Mouse (Mus musculus) intestine, embryonic 16.5 days (tissue): Measurements from ENCODE around the gene Tsg101. TPM values are rescaled to one million over a fixed set of nuclear protein-coding genes. Genes with fewer than 3 reads are reported as not detected.

Source experiments
- ATAC-seq: fragments of 200-750 bp; cut with Nextera tagmentation; 2 replicates; pipeline ENCODE4 v1.8.0; 2017; ENCODE audit warnings: moderate TSS enrichment, moderate library complexity
- H3K27ac ChIP-seq: fragments of 300-500 bp; sonication (generic); 2 replicates; pipeline ENCODE4 v1.5.1; 2014; ENCODE audit warnings: mild to moderate bottlenecking, low read length
- H3K27me3 ChIP-seq: fragments of 300-500 bp; sonication (generic); replicated peaks from 2 replicates; pipeline ENCODE4 v1.6.1; 2014; ENCODE audit warnings: low read length, control low read depth, mixed read lengths; ENCODE audit not compliant: control insufficient read depth, insufficient read depth
- H3K36me3 ChIP-seq: fragments of 300-500 bp; sonication (generic); 2 replicates; pipeline ENCODE4 v1.6.1; 2014; ENCODE audit warnings: low read length, control low read depth; ENCODE audit not compliant: control insufficient read depth, insufficient read depth
- H3K4me1 ChIP-seq: fragments of 300-500 bp; sonication (generic); 2 replicates; pipeline ENCODE4 v1.6.1; 2014; ENCODE audit warnings: low read length, control low read depth, mixed read lengths; ENCODE audit not compliant: control insufficient read depth, insufficient read depth
- H3K4me2 ChIP-seq: fragments of 300-500 bp; sonication (generic); 2 replicates; pipeline ENCODE4 v1.6.1; 2014; ENCODE audit warnings: low read depth, low read length, control low read depth
- H3K4me3 ChIP-seq: fragments of 300-500 bp; sonication (generic); 2 replicates; pipeline ENCODE4 v1.5.1; 2014; ENCODE audit warnings: mild to moderate bottlenecking, low read length
- H3K9ac ChIP-seq: fragments of 300-500 bp; sonication (generic); 2 replicates; pipeline ENCODE4 v1.6.1; 2014; ENCODE audit warnings: low read depth, low read length
- H3K9me3 ChIP-seq: fragments of 300-500 bp; sonication (generic); 2 replicates; pipeline ENCODE4 v1.6.1; 2016; ENCODE audit warnings: low read length, control low read depth; ENCODE audit not compliant: control insufficient read depth
- WGBS: fragments of 180-500 bp; shearing (Covaris S2); extraction: QIAGEN DNeasy Blood & Tissue Kit; methylation state at CpG from one replicate; pipeline ENCODE4 v1.1.7; 2014; 5-methylcytosine and 5-hydroxymethylcytosine counted together
- polyA plus RNA-seq: library from polyadenylated mRNA; unstranded; fragments of >200 nt; fragmentation: Nextera tagmentation; extraction: Ambion mirVana; gene quantifications from 2 replicates; pipeline ENCODE4 v1.2.1, GENCODE M21; 2015

The Tsg101 gene
- polyA plus RNA-seq: 115 and 128 TPM in 2 replicates

GRCm38 (mm10) chr7:46919551-46920176, at the start of gene Tsg101:
Gene Tsg101 (minus strand): TSS chr7:46919969.
- H3K36me3 ChIP-seq: peaks cover 3% of the 10 kb centered on the region; the same call in 1 of the 2 replicates
- ATAC-seq: peak; percentile 96
- H3K4me1 ChIP-seq: peaks cover 10% of the 10 kb centered on the region; the same call in 1 of the 2 replicates
- peak within 1 kb of the TSS; percentile 98 for H3K27ac ChIP-seq
- H3K4me3 ChIP-seq: peak within 1 kb of the TSS; percentile 88
- H3K9me3 ChIP-seq: no peaks in the 10 kb centered on the region
- H3K9ac ChIP-seq: peak within 1 kb of the TSS; percentile 95
- peak within 1 kb of the TSS; percentile 55 for H3K4me2 ChIP-seq
- under 1% methylated on average over 73 of the region's 75 CpGs for WGBS
- H3K27me3 ChIP-seq: no peaks in the 10 kb centered on the region

GRCm38 (mm10) chr7:46964070-46964469, 44.3 kb upstream of the Tsg101 start:
- H3K4me3 ChIP-seq: no peak overlapping the region
- no peaks in the 10 kb centered on the region for H3K9me3 ChIP-seq
- H3K9ac ChIP-seq: no peak overlapping the region
- no peaks in the 10 kb centered on the region for H3K36me3 ChIP-seq
- peaks cover 3% of the 10 kb centered on the region; the same call in 1 of the 2 replicates for H3K27me3 ChIP-seq
- 84% methylated on average over 7 of the region's 7 CpGs for WGBS
- H3K4me2 ChIP-seq: no peak overlapping the region
- no peak for ATAC-seq
- H3K27ac ChIP-seq: no peak overlapping the region
- H3K4me1 ChIP-seq: peaks cover 6% of the 10 kb centered on the region

GRCm38 (mm10) chr7:46962806-46963618, 43.2 kb upstream of the Tsg101 start:
- ATAC-seq: peak; percentile 54
- Histone ChIP-seq H3K27ac (peak overlapping the region; percentile 67), H3K4me2 (peak overlapping the region; percentile 23; the same call in 1 of the 2 replicates), H3K4me3 (no peak overlapping the region), H3K36me3 (no peaks in the 10 kb centered on the region), H3K9ac (peak overlapping the region; percentile 16; the same call in 1 of the 2 replicates), H3K27me3 (peaks cover 3% of the 10 kb centered on the region; the same call in 1 of the 2 replicates), H3K4me1 (peaks cover 9% of the 10 kb centered on the region), H3K9me3 (no peaks in the 10 kb centered on the region)
- 2% methylated on average over 9 of the region's 9 CpGs for WGBS

GRCm38 (mm10) chr7:46962132-46962531, 42.4 kb upstream of the Tsg101 start:
- Histone ChIP-seq H3K27me3 (peaks cover 3% of the 10 kb centered on the region; the same call in 1 of the 2 replicates), H3K36me3 (no peaks in the 10 kb centered on the region), H3K4me3 (no peak overlapping the region), H3K9ac (no peak overlapping the region), H3K4me1 (peaks cover 14% of the 10 kb centered on the region), H3K4me2 (no peak overlapping the region), H3K27ac (no peak overlapping the region), H3K9me3 (no peaks in the 10 kb centered on the region)
- no peak for ATAC-seq

- H3K27ac ChIP-seq: no peak overlapping the region
- no peak overlapping the region for H3K4me2 ChIP-seq
- WGBS: 63% methylated on average over 3 of the region's 3 CpGs
- H3K27me3 ChIP-seq: peaks cover 3% of the 10 kb centered on the region; the same call in 1 of the 2 replicates
- no peak for ATAC-seq
- no peaks in the 10 kb centered on the region for H3K9me3 ChIP-seq
- H3K4me1 ChIP-seq: peaks cover 16% of the 10 kb centered on the region
- no peaks in the 10 kb centered on the region for H3K36me3 ChIP-seq
- H3K4me3 ChIP-seq: no peak overlapping the region
- no peak overlapping the region for H3K9ac ChIP-seq
Measured at GRCm38 (mm10) chr7:46960991-46961390, 41.2 kb upstream of the Tsg101 start.

GRCm38 (mm10) chr7:46958853-46959252, 39.1 kb upstream of the Tsg101 start:
- Histone ChIP-seq H3K4me3 (peak overlapping the region; percentile 83), H3K36me3 (0 out of 2 replicates have a peak, but pooled peaks cover 3% of the 10 kb centered on the region), H3K4me2 (peak overlapping the region; percentile 77), H3K27ac (no peak overlapping the region), H3K9ac (peak overlapping the region; percentile 90), H3K4me1 (peaks cover 16% of the 10 kb centered on the region), H3K9me3 (no peaks in the 10 kb centered on the region), H3K27me3 (peaks cover 3% of the 10 kb centered on the region; the same call in 1 of the 2 replicates)
- WGBS: 17% methylated on average over 9 of the region's 9 CpGs
- ATAC-seq: peak; percentile 37

GRCm38 (mm10) chr7:46957831-46958691, 38.3 kb upstream of the Tsg101 start, which contains the start of gene Uevld:
Gene Uevld (minus strand): TSS chr7:46958527.
- H3K4me2 ChIP-seq: peak within 1 kb of the TSS; percentile 77
- peak; percentile 95 for ATAC-seq
- peaks cover 3% of the 10 kb centered on the region; the same call in 1 of the 2 replicates for H3K27me3 ChIP-seq
- 0 out of 2 replicates have a peak, but pooled peaks cover 3% of the 10 kb centered on the region for H3K36me3 ChIP-seq
- peak within 1 kb of the TSS; percentile 54 for H3K27ac ChIP-seq
- under 1% methylated on average over 51 of the region's 51 CpGs for WGBS
- peaks cover 15% of the 10 kb centered on the region for H3K4me1 ChIP-seq
- no peaks in the 10 kb centered on the region for H3K9me3 ChIP-seq
- H3K4me3 ChIP-seq: peak within 1 kb of the TSS; percentile 83
- peak within 1 kb of the TSS; percentile 90 for H3K9ac ChIP-seq

GRCm38 (mm10) chr7:46935847-46936246, 16.1 kb upstream of the Tsg101 start:
- 33% methylated on average over 4 of the region's 4 CpGs for WGBS
- peak; percentile 80 for ATAC-seq
- H3K27me3 ChIP-seq: no peaks in the 10 kb centered on the region
- no peak overlapping the region for H3K4me2 ChIP-seq
- no peaks in the 10 kb centered on the region for H3K9me3 ChIP-seq
- no peak overlapping the region for H3K27ac ChIP-seq
- H3K4me3 ChIP-seq: no peak overlapping the region
- no peaks in the 10 kb centered on the region for H3K4me1 ChIP-seq
- no peaks in the 10 kb centered on the region for H3K36me3 ChIP-seq
- no peak overlapping the region for H3K9ac ChIP-seq
